Mouse (Mus musculus): ENCODE data around the gene Hoxd11. TPM values are rescaled to one million over a fixed set of nuclear protein-coding genes. Genes with fewer than 3 reads are reported as not detected.

Gene Hoxd11
- polyA plus RNA-seq, 1 experiment from 2014 or later = not detected

DNA sequence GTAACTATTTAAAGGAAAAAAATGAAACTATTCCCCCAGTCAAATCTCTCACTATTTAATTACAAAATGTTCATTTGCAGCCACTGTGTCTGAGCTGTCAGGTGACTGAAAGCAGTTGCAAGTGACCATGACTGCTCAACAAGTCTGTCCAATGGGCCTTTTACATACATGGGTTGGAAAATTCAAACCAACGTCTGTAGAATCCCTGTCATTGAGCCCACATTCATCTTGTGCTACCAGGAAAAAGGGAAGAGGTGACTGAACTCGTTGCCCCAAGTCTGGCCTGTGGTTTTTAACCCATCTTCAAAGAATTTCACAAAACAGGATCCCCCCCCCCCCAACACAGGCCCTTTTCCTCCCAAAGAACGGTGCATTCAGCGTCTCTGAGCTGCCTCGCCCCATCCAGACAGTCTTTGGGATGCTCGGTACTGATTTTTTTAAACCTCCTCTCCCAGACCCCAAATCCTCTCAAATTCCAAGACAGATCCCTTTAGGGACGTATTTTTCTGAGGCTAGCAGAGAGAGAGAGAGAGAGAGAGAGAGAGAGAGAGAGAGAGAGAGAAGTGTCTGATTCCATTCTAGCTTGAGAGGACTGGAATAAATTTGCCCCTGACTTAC is 16.6 kb downstream of the Hoxd11 start:
- no peak overlapping the region for H3K9ac ChIP-seq (replicated peaks)
- 5% methylated on average over 7 of the region's 7 CpGs for WGBS
- H3K4me1 ChIP-seq = peaks cover 12% of the 10 kb centered on the region
- H3K36me3 ChIP-seq = no peaks in the 10 kb centered on the region
- H3K27ac ChIP-seq (replicated peaks) = no peak overlapping the region
- no peak for ATAC-seq (replicated peaks)
- H3K27me3 ChIP-seq = peaks cover 98% of the 10 kb centered on the region
- no peaks in the 10 kb centered on the region for H3K9me3 ChIP-seq
- H3K4me3 ChIP-seq = no peak overlapping the region
- no peak overlapping the region for H3K4me2 ChIP-seq (replicated peaks)

- Histone ChIP-seq H3K4me2 (replicated peaks) (no peak overlapping the region), H3K9me3 (no peaks in the 10 kb centered on the region), H3K36me3 (no peaks in the 10 kb centered on the region), H3K4me3 (no peak overlapping the region), H3K27me3 (peaks cover 98% of the 10 kb centered on the region), H3K27ac (replicated peaks) (no peak overlapping the region), H3K9ac (replicated peaks) (no peak overlapping the region), H3K4me1 (peaks cover 12% of the 10 kb centered on the region)
- ATAC-seq (replicated peaks) = no peak; the same call in 1 of the 2 replicates
- 1% methylated on average over 34 of the region's 34 CpGs for WGBS
Observed at GRCm38 (mm10) chr2:74696442-74697335, 17.3 kb downstream of the Hoxd11 start.

GRCm38 (mm10) chr2:74697567-74698121 is 18.3 kb downstream of the Hoxd11 start, which contains the start of gene Hoxd9:
TSS of gene Hoxd9 (plus strand) at chr2:74697727.
- Histone ChIP-seq H3K27me3 (peaks cover 97% of the 10 kb centered on the region), H3K4me2 (replicated peaks) (peak within 1 kb of the TSS; percentile 42), H3K4me1 (peaks cover 12% of the 10 kb centered on the region), H3K9me3 (no peaks in the 10 kb centered on the region), H3K36me3 (no peaks in the 10 kb centered on the region), H3K27ac (replicated peaks) (no peak within 1 kb of the TSS), H3K9ac (replicated peaks) (no peak within 1 kb of the TSS), H3K4me3 (peak within 1 kb of the TSS; percentile 29)
- peak; percentile 60 for ATAC-seq (replicated peaks)
- under 1% methylated on average over 43 of the region's 43 CpGs for WGBS

- under 1% methylated on average over 80 of the region's 86 CpGs for WGBS
Observed at GRCm38 (mm10) chr2:74698201-74699052, 19.1 kb downstream of the Hoxd11 start.

GRCm38 (mm10) chr2:74699053-74699430 is 19.7 kb downstream of the Hoxd11 start:
- Histone ChIP-seq H3K9me3 (no peaks in the 10 kb centered on the region), H3K4me1 (peaks cover 12% of the 10 kb centered on the region), H3K4me2 (replicated peaks) (no peak overlapping the region), H3K4me3 (no peak overlapping the region), H3K9ac (replicated peaks) (no peak overlapping the region), H3K27ac (replicated peaks) (no peak overlapping the region), H3K36me3 (no peaks in the 10 kb centered on the region), H3K27me3 (peaks cover 96% of the 10 kb centered on the region)
- ATAC-seq (replicated peaks) = no peak
- WGBS = under 1% methylated on average over 17 of the region's 17 CpGs

More at GRCm38 (mm10) chr2:74698201-74699052, 19.1 kb downstream of the Hoxd11 start:
- peaks cover 96% of the 10 kb centered on the region for H3K27me3 ChIP-seq
- no peaks in the 10 kb centered on the region for H3K36me3 ChIP-seq
- H3K9me3 ChIP-seq = no peaks in the 10 kb centered on the region
- H3K9ac ChIP-seq (replicated peaks) = no peak overlapping the region
- 0 out of 2 replicates have a peak, but pooled peaks have one; percentile 19 for ATAC-seq (replicated peaks)
- peak overlapping the region; percentile 29 for H3K4me3 ChIP-seq
- H3K27ac ChIP-seq (replicated peaks) = no peak overlapping the region
- H3K4me1 ChIP-seq = peaks cover 12% of the 10 kb centered on the region
- peak overlapping the region; percentile 42 for H3K4me2 ChIP-seq (replicated peaks)

GRCm38 (mm10) chr2:74699664-74700545 is 20.5 kb downstream of the Hoxd11 start:
- Histone ChIP-seq H3K27ac (replicated peaks) (no peak overlapping the region), H3K4me1 (peaks cover 17% of the 10 kb centered on the region), H3K27me3 (peaks cover 96% of the 10 kb centered on the region), H3K36me3 (no peaks in the 10 kb centered on the region), H3K4me2 (replicated peaks) (no peak overlapping the region), H3K4me3 (no peak overlapping the region), H3K9ac (replicated peaks) (no peak overlapping the region), H3K9me3 (no peaks in the 10 kb centered on the region)
- ATAC-seq (replicated peaks) = no peak
- 1% methylated on average over 23 of the region's 23 CpGs for WGBS

GRCm38 (mm10) chr2:74700546-74701112 is 21.3 kb downstream of the Hoxd11 start:
- Histone ChIP-seq H3K9ac (replicated peaks) (no peak overlapping the region), H3K27me3 (peaks cover 95% of the 10 kb centered on the region), H3K4me3 (no peak overlapping the region), H3K9me3 (no peaks in the 10 kb centered on the region), H3K27ac (replicated peaks) (no peak overlapping the region), H3K36me3 (no peaks in the 10 kb centered on the region), H3K4me2 (replicated peaks) (no peak overlapping the region), H3K4me1 (peaks cover 24% of the 10 kb centered on the region)
- WGBS = 3% methylated on average over 22 of the region's 22 CpGs
- no peak for ATAC-seq (replicated peaks)

GRCm38 (mm10) chr2:74701949-74702819 is 22.8 kb downstream of the Hoxd11 start:
- 10% methylated on average over 17 of the region's 17 CpGs for WGBS
- H3K4me2 ChIP-seq (replicated peaks) = no peak overlapping the region
- no peak overlapping the region for H3K9ac ChIP-seq (replicated peaks)
- no peak for ATAC-seq (replicated peaks)
- peaks cover 92% of the 10 kb centered on the region for H3K27me3 ChIP-seq
- H3K4me1 ChIP-seq = peaks cover 26% of the 10 kb centered on the region
- no peak overlapping the region for H3K27ac ChIP-seq (replicated peaks)
- no peaks in the 10 kb centered on the region for H3K9me3 ChIP-seq
- no peaks in the 10 kb centered on the region for H3K36me3 ChIP-seq
- no peak overlapping the region for H3K4me3 ChIP-seq

DNA sequence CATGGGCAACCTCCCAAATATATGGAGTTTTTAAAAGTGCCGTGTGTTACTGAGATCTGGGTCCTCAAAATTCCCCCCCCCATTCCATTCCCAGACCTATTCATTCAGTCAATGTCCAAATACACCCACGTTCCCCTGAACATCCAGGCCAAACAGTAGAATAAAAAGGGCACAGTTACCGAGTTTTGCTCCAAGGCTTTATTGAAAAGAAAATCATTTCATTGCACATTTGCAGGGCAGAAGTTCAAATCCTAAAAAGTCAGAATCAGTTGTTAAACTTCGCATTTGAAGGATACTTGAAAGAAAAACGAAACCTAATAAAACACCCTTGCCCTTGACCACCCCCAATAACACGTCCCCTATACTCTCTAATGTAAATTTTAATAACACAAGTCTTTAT is 23.5 kb downstream of the Hoxd11 start:
- no peak for ATAC-seq (replicated peaks)
- H3K4me2 ChIP-seq (replicated peaks) = no peak overlapping the region
- WGBS = 12% methylated on average over 6 of the region's 6 CpGs
- H3K4me3 ChIP-seq = no peak overlapping the region
- H3K9ac ChIP-seq (replicated peaks) = no peak overlapping the region
- H3K4me1 ChIP-seq = peaks cover 21% of the 10 kb centered on the region
- H3K36me3 ChIP-seq = no peaks in the 10 kb centered on the region
- no peak overlapping the region for H3K27ac ChIP-seq (replicated peaks)
- no peaks in the 10 kb centered on the region for H3K9me3 ChIP-seq
- H3K27me3 ChIP-seq = peaks cover 92% of the 10 kb centered on the region

GRCm38 (mm10) chr2:74703317-74703716 is 24.0 kb downstream of the Hoxd11 start:
- no peak overlapping the region for H3K9ac ChIP-seq (replicated peaks)
- H3K27ac ChIP-seq (replicated peaks) = no peak overlapping the region
- H3K4me3 ChIP-seq = no peak overlapping the region
- ATAC-seq (replicated peaks) = no peak
- H3K36me3 ChIP-seq = no peaks in the 10 kb centered on the region
- 3% methylated on average over 10 of the region's 10 CpGs for WGBS
- H3K4me2 ChIP-seq (replicated peaks) = no peak overlapping the region
- peaks cover 93% of the 10 kb centered on the region for H3K27me3 ChIP-seq
- H3K9me3 ChIP-seq = no peaks in the 10 kb centered on the region
- peaks cover 16% of the 10 kb centered on the region for H3K4me1 ChIP-seq

Data from forebrain, embryonic 15.5 days (tissue).